Mouse (Mus musculus): ENCODE results near the gene Serinc4.
"Not testable (repeated sequence)": the region's sequence is repeated elsewhere in the genome, so short reads cannot be mapped to it uniquely, and the experiment has no call there.

DNA sequence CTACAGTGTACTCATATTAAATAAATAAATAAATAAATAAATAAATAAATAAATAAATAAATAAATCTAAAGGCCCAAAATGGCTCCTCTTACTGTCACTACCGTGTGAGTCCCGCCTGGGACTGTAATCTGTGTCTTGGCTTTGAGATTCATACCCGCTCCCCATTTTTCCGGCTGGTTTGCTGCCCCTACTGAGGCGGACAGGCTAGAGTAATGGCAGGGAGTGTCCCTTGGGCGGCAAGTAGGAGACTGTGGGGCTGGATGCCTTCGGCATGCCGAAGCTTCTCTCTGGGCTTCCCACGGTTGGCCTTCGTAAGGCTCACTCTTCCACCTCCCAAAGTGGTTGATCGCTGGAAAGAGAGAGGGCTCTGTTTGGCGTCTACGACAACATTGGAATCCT, 24.3 kb upstream of the Serinc4 start:
- TF ChIP-seq CHD2 (IDR thresholded peaks at IDR 0.05; ENCODE audit: low read depth, low read length); HCFC1 (IDR thresholded peaks at IDR 0.05; ENCODE audit: borderline replicate concordance, insufficient read depth, low read length): not testable (repeated sequence)

All from ES-E14 (cell line).